Mouse (Mus musculus) small intestine, adult 2 months (tissue): ENCODE measurements around the gene Ralbp1.

ENCODE experiments used
- CTCF ChIP-seq: fragments of 200-500 bp; IDR thresholded peaks from 2 replicates; pipeline ENCODE4 v1.5.1; 2012; ENCODE audit warnings: low read depth, mild to moderate bottlenecking, control low read depth, inconsistent platforms, low read length, moderate library complexity, mixed read lengths; ENCODE audit not compliant: insufficient replicate concordance, insufficient read length; ENCODE audit errors: extremely low read depth
- POLR2A ChIP-seq: fragments of 200-500 bp; IDR thresholded peaks from 2 replicates; pipeline ENCODE4 v1.6.1; 2012; ENCODE audit warnings: low read depth, mild to moderate bottlenecking, control low read depth, inconsistent platforms, low read length, moderate library complexity

DNA sequence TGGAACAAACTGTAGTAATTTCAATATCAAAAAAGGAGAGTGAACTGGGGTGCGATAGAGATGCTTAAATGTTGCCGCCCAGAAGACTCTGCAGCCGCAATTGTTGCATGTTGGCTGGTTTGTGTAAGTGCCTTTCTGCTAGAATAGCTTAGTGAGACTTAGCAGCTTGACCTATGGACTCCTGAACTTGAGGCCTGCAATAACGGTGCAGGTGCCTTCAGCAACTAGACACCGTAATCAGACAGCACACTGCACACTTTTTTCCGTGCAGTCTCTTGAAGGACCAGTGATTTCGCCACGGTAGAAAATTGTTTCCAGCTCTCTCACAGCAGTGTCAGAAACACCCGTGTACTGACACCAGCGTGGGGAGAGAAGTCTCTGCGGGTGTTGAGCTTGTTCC, 56.6 kb downstream of the Ralbp1 start:
- TF ChIP-seq CTCF (no peak), POLR2A (no peak)
